Comparison of ENCODE assay signal across 17 mouse cellular contexts in the genomic region with DNA sequence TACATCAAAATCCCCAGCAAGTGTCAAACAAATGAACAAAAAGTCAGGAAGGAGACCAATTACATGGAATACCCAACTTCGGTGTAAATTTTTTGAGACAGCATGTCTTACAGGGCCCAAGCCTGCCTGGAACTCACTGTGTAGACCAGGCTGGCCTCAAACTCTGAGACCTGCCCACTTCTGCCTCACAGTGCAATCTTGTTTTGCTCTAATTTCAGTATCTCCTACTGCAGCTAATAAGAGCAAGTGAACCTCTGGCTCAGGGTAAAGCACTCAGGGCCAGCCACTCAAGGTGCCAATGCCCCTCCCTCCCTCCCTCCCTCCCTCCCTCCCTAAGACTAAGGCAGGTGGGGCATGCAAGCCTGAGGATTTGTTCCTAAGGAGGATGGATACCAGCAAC. TPM values are rescaled to one million over a fixed set of nuclear protein-coding genes. Genes with fewer than 3 reads are reported as not detected.
A peak's percentile ranks its signal among the peaks of the same experiment; 100 is the strongest.
DNase-seq lines count a peak whose midpoint lies in the region; ATAC-seq and TF ChIP-seq lines count a peak whose summit lies in the region.
"Had no signal": no experiment of that assay in that cellular context is flagged by ENCODE, and none has a peak within 500 bp of the region (broad histone marks: within the 10 kb centered on the region; RNA-seq: fewer than 3 reads in every experiment).

No protein-coding gene starts in this region.

- no peak for DNase-seq in embryonic facial prominence, embryonic 14.5 days (ENCODE audit: low spot score)
- no peak for DNase-seq in embryonic facial prominence, embryonic 10.5 days (ENCODE audit: low spot score)
- no peak for DNase-seq in layer of hippocampus, adult 2 months (ENCODE audit: low spot score in 2 of 2)
- no peak for DNase-seq in layer of hippocampus, postnatal 10 days (ENCODE audit: low spot score in 2 of 2)
- no peak for DNase-seq in adrenal gland, adult 2 months
- no peak for DNase-seq in neural tube, embryonic 10.5 days (ENCODE audit: extremely low spot score, low spot score)
- DNase-seq: cerebellum, adult 9-11 months; kidney, adult 18-20 months; lung, adult 18-20 months; right cerebral cortex, postnatal 14 days; thymus, postnatal 4 days had no signal

- no peaks in the 10 kb centered on the region for H3K4me1 ChIP-seq in embryonic facial prominence, embryonic 14.5 days (ENCODE audit: control insufficient read depth, insufficient read depth, low read length)
- no peaks in the 10 kb centered on the region for H3K4me1 ChIP-seq in embryonic facial prominence, embryonic 10.5 days
- peaks cover 1% of the 10 kb centered on the region; the same call in 1 of the 2 replicates for H3K4me1 ChIP-seq in bone marrow, adult 2 months (ENCODE audit: control insufficient read depth, insufficient read depth, low read length)
- H3K4me1 ChIP-seq: embryonic facial prominence, embryonic 12.5 days; midbrain, embryonic 10.5 days had no signal

- H3K27me3 ChIP-seq in embryonic facial prominence, embryonic 14.5 days (replicated peaks; ENCODE audit: control insufficient read depth, insufficient read depth, low read length), result no peaks in the 10 kb centered on the region
- no peaks in the 10 kb centered on the region for H3K27me3 ChIP-seq in embryonic facial prominence, embryonic 10.5 days (replicated peaks; ENCODE audit: low read depth, poor library complexity, severe bottlenecking)
- H3K27me3 ChIP-seq: embryonic facial prominence, embryonic 12.5 days; heart, embryonic 13.5 days; hindbrain, embryonic 13.5 days had no signal

- H3K36me3 ChIP-seq in embryonic facial prominence, embryonic 14.5 days (ENCODE audit: control insufficient read depth, insufficient read depth, low read length), result peaks cover 54% of the 10 kb centered on the region
- peaks cover 79% of the 10 kb centered on the region for H3K36me3 ChIP-seq in embryonic facial prominence, embryonic 10.5 days (replicated peaks)

- no peaks in the 10 kb centered on the region for H3K9me3 ChIP-seq in embryonic facial prominence, embryonic 14.5 days (ENCODE audit: control insufficient read depth, low read length)
- H3K9me3 ChIP-seq in embryonic facial prominence, embryonic 10.5 days, result no peaks in the 10 kb centered on the region
- H3K9me3 ChIP-seq: embryonic facial prominence, embryonic 12.5 days; heart, embryonic 13.5 days; hindbrain, embryonic 13.5 days; midbrain, embryonic 10.5 days had no signal

- H3K4me2 ChIP-seq in embryonic facial prominence, embryonic 14.5 days (ENCODE audit: low read depth, low read length), result no peak overlapping the region
- H3K4me2 ChIP-seq: embryonic facial prominence, embryonic 12.5 days; hindbrain, embryonic 13.5 days had no signal

- no peak for TF ChIP-seq CTCF in layer of hippocampus, adult 2 months (conservative IDR thresholded peaks at IDR 0.05)
- TF ChIP-seq CTCF in bone marrow, adult 2 months (IDR thresholded peaks at IDR 0.05; ENCODE audit: control insufficient read depth, insufficient read depth, low read length), result no peak

- H3K9ac ChIP-seq in embryonic facial prominence, embryonic 14.5 days (ENCODE audit: low read depth, low read length), result no peak overlapping the region
- H3K9ac ChIP-seq: embryonic facial prominence, embryonic 12.5 days; heart, embryonic 13.5 days; hindbrain, embryonic 13.5 days had no signal

- TF ChIP-seq POLR2A in bone marrow, adult 2 months (IDR thresholded peaks at IDR 0.05; ENCODE audit: borderline replicate concordance, control insufficient read depth, low read depth, low read length), result no peak

- ATAC-seq in embryonic facial prominence, embryonic 14.5 days (ENCODE audit: low read depth), result 0 out of 2 replicates have a peak, but pooled peaks have one; percentile 15
- ATAC-seq in megakaryocyte-erythroid progenitor cell, adult 5-6 weeks (replicated peaks; ENCODE audit: low FRiP score, low TSS enrichment, poor library complexity, severe bottlenecking), result peak; percentile 57

- H3K27ac ChIP-seq in embryonic facial prominence, embryonic 14.5 days (replicated peaks; ENCODE audit: low read depth, low read length), result no peak overlapping the region
- H3K27ac ChIP-seq in embryonic facial prominence, embryonic 10.5 days (replicated peaks), result no peak overlapping the region
- peak overlapping the region; percentile 65 for H3K27ac ChIP-seq in layer of hippocampus, adult 2 months
- H3K27ac ChIP-seq in bone marrow, adult 2 months (ENCODE audit: control insufficient read depth, insufficient read depth, low read depth, low read length, poor library complexity), result peak overlapping the region; percentile 3; the same call in 1 of the 2 replicates
- H3K27ac ChIP-seq: embryonic facial prominence, embryonic 12.5 days; hindbrain, embryonic 13.5 days; midbrain, embryonic 10.5 days had no signal

- no peak overlapping the region for H3K4me3 ChIP-seq in embryonic facial prominence, embryonic 14.5 days (ENCODE audit: low read depth, low read length)
- no peak overlapping the region for H3K4me3 ChIP-seq in embryonic facial prominence, embryonic 10.5 days
- no peak overlapping the region for H3K4me3 ChIP-seq in layer of hippocampus, adult 2 months
- no peak overlapping the region for H3K4me3 ChIP-seq in bone marrow, adult 2 months (replicated peaks; ENCODE audit: control insufficient read depth, low read depth, low read length)
- H3K4me3 ChIP-seq: embryonic facial prominence, embryonic 12.5 days; heart, embryonic 13.5 days; hindbrain, embryonic 13.5 days; midbrain, embryonic 10.5 days had no signal

- WGBS in embryonic facial prominence, embryonic 14.5 days, result 86% methylated on average over 1 of the region's 1 CpGs
- 82% methylated on average over 1 of the region's 1 CpGs for WGBS in embryonic facial prominence, embryonic 10.5 days
- 41% methylated on average over 1 of the region's 1 CpGs for WGBS in bone marrow, adult 2 months

RNA-seq across cellular contexts. Expression of a gene that starts 15.4 kb away (rescaled TPM):
- polyA plus RNA-seq in embryonic facial prominence, embryonic 14.5 days (2014; fragmentation: Nextera tagmentation; extraction: Ambion mirVana), result 28.6 and 32.5 TPM in 2 replicates
- polyA plus RNA-seq in embryonic facial prominence, embryonic 10.5 days (2016; fragmentation: Nextera tagmentation; extraction: Ambion mirVana), result 26.6 and 26.9 TPM in 2 replicates
- 10 to 100 TPM; 37.3 to 40.2 TPM for total RNA-seq in layer of hippocampus, adult 2 months (2021)
- 10 to 100 TPM; 38.4 to 39.2 TPM for total RNA-seq in layer of hippocampus, postnatal 10 days (2021)
- 36.2 and 58.7 TPM in 2 replicates for polyA plus RNA-seq in bone marrow, adult 2 months (2011; ENCODE audit: insufficient read depth, insufficient read length, low replicate concordance, missing spikeins)
- total RNA-seq in megakaryocyte-erythroid progenitor cell, adult 5-6 weeks (2014; fragmentation: Nextera tagmentation), result 23.4 and 36.3 TPM in 2 replicates
- total RNA-seq in megakaryocyte-erythroid progenitor cell, adult 5-6 weeks (2017), result 58.0 and 58.9 TPM in 2 replicates
- 10 to 100 TPM; 19.0 to 20.1 TPM for total RNA-seq in adrenal gland, adult 2 months (2021)
- 1.7 and 1.8 TPM in 2 replicates for polyA plus RNA-seq in adrenal gland, adult 2 months (2012; rRNA removed)

RNA-seq across cellular contexts. Expression of a gene that starts 25.9 kb away (rescaled TPM):
- 589 and 594 TPM in 2 replicates for polyA plus RNA-seq in embryonic facial prominence, embryonic 14.5 days (2014; fragmentation: Nextera tagmentation; extraction: Ambion mirVana)
- polyA plus RNA-seq in embryonic facial prominence, embryonic 10.5 days (2016; fragmentation: Nextera tagmentation; extraction: Ambion mirVana), result 682 and 687 TPM in 2 replicates
- 100 to 1,000 TPM; 193 to 200 TPM for total RNA-seq in layer of hippocampus, adult 2 months (2021)
- total RNA-seq in layer of hippocampus, postnatal 10 days (2021), result 100 to 1,000 TPM; 218 to 287 TPM
- 142 and 186 TPM in 2 replicates for polyA plus RNA-seq in bone marrow, adult 2 months (2011; ENCODE audit: insufficient read depth, insufficient read length, low replicate concordance, missing spikeins)
- total RNA-seq in megakaryocyte-erythroid progenitor cell, adult 5-6 weeks (2014; fragmentation: Nextera tagmentation), result 335 and 399 TPM in 2 replicates
- 428 and 450 TPM in 2 replicates for total RNA-seq in megakaryocyte-erythroid progenitor cell, adult 5-6 weeks (2017)
- 100 to 1,000 TPM; 369 to 448 TPM for total RNA-seq in adrenal gland, adult 2 months (2021)
- polyA plus RNA-seq in adrenal gland, adult 2 months (2012; rRNA removed), result 6.2 and 6.8 TPM in 2 replicates

Comparison
In these comparisons a context has a peak if more than half of its experiments do, and no peak if none do; other contexts are left out.
1. H3K27ac ChIP-seq: peak in layer of hippocampus, adult 2 months (single experiment) and bone marrow, adult 2 months (single experiment); none in embryonic facial prominence, embryonic 14.5 days (single experiment) and embryonic facial prominence, embryonic 10.5 days (single experiment).